Mouse (Mus musculus) urinary bladder, postnatal 0 days (tissue): Measurements from ENCODE around the gene 2610008E11Rik. TPM values are rescaled to one million over a fixed set of nuclear protein-coding genes. Genes with fewer than 3 reads are reported as not detected.

ENCODE experiments used
- polyA plus RNA-seq: library from polyadenylated mRNA; unstranded; fragments of >200 nt; fragmentation: Nextera tagmentation; extraction: Ambion mirVana; gene quantifications from 2 replicates; pipeline ENCODE4 v1.2.1, GENCODE M21; 2015

Gene 2610008E11Rik
- 18.0 and 21.4 TPM in 2 replicates for polyA plus RNA-seq

GRCm38 (mm10) chr10:79097161-79097754, at the start of gene 2610008E11Rik:
Gene 2610008E11Rik (minus strand): TSS chr10:79097600.

DNA sequence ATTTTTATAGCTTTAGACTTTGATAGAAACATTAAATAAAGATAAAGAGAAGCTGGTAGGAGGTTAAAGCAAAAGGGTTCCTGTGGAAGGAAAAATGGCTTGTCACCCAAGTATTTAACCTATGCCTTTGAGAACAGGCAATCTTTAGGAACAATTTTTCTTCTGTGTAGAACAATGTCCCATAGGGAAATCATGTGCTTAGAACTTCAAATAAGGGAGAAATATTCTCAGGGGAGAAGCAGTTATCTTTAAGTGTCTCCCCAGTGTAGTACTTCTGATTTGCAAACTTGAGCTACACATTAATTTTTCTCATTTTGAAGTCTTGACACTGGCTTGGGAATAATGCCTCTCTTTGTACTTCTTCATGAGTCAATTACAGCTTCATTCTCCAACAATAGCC, 69.0 kb downstream of the 2610008E11Rik start, which contains the start of gene Olfr57:
Olfr57 (plus strand) TSS at position 301 of the 400 bp plus-strand sequence.

Other genes with a start within 250 kb of the 2610008E11Rik start
- not detected in 2 replicates for gene Olfr1356, start 245.4 kb downstream of the 2610008E11Rik start, polyA plus RNA-seq
- gene Olfr1355, start 222.1 kb downstream of the 2610008E11Rik start, polyA plus RNA-seq, result not detected in 2 replicates
- not detected in 2 replicates for gene Olfr1354, start 184.4 kb downstream of the 2610008E11Rik start, polyA plus RNA-seq
- not detected in 2 replicates for gene Olfr8, start 147.0 kb downstream of the 2610008E11Rik start, polyA plus RNA-seq
- not detected in 2 replicates for gene Olfr1353, start 134.3 kb downstream of the 2610008E11Rik start, polyA plus RNA-seq
- gene Olfr1352, start 116.5 kb downstream of the 2610008E11Rik start, polyA plus RNA-seq, result not detected in 2 replicates
- not detected in 2 replicates for gene Olfr1351, start 85.1 kb downstream of the 2610008E11Rik start, polyA plus RNA-seq
- 0.11 TPM in 1 of 2 replicates, not detected in the other for gene Olfr57, start 68.9 kb downstream of the 2610008E11Rik start, polyA plus RNA-seq
- not detected in 2 replicates for gene Vmn2r80, start 51.2 kb upstream of the 2610008E11Rik start, polyA plus RNA-seq
- not detected in 2 replicates for gene Vmn2r81, start 150.1 kb upstream of the 2610008E11Rik start, polyA plus RNA-seq